Mouse (Mus musculus): ENCODE measurements around the gene Vmn1r171. TPM values are rescaled to one million over a fixed set of nuclear protein-coding genes. Genes with fewer than 3 reads are reported as not detected.

The Vmn1r171 gene
- polyA plus RNA-seq (2017; shearing (Covaris generic)): not detected

GRCm38 (mm10) chr7:23630422-23630821, at the start of gene Vmn1r171:
TSS of gene Vmn1r171 (plus strand) at chr7:23630722.

GRCm38 (mm10) chr7:23605875-23606274, 24.6 kb upstream of the Vmn1r171 start, which contains the start of gene Vmn1r170:
TSS of gene Vmn1r170 (plus strand) at chr7:23606175.

GRCm38 (mm10) chr7:23658016-23658415, 27.5 kb downstream of the Vmn1r171 start, which contains the start of gene Vmn1r172:
TSS of gene Vmn1r172 (plus strand) at chr7:23658316.

Other genes with a start within 250 kb of the Vmn1r171 start
- gene Nlrp5, start 244.8 kb upstream of the Vmn1r171 start, polyA plus RNA-seq (2017; shearing (Covaris generic)): under 1 TPM; 0.05 to 0.61 TPM
- gene Vmn1r167, start 123.5 kb upstream of the Vmn1r171 start, polyA plus RNA-seq (2017; shearing (Covaris generic)): not detected
- gene Vmn1r168, start 91.0 kb upstream of the Vmn1r171 start, polyA plus RNA-seq (2017; shearing (Covaris generic)): not detected
- under 1 TPM in 1 of 2 experiments, not detected in 1; 0.83 TPM for gene Vmn1r169, start 55.2 kb upstream of the Vmn1r171 start, polyA plus RNA-seq (2017; shearing (Covaris generic))
- not detected for gene Vmn1r170, start 24.5 kb upstream of the Vmn1r171 start, polyA plus RNA-seq (2017; shearing (Covaris generic))
- not detected for gene Vmn1r172, start 27.6 kb downstream of the Vmn1r171 start, polyA plus RNA-seq (2017; shearing (Covaris generic))
- under 1 TPM; 0.05 to 0.51 TPM for gene Vmn1r173, start 70.0 kb downstream of the Vmn1r171 start, polyA plus RNA-seq (2017; shearing (Covaris generic))
- gene Vmn1r174, start 121.5 kb downstream of the Vmn1r171 start, polyA plus RNA-seq (2017; shearing (Covaris generic)): under 1 TPM; 0.06 to 0.33 TPM
- under 1 TPM in 1 of 2 experiments, not detected in 1; 0.17 TPM for gene Vmn1r175, start 179.9 kb downstream of the Vmn1r171 start, polyA plus RNA-seq (2017; shearing (Covaris generic))
- not detected for gene Vmn1r176, start 206.7 kb downstream of the Vmn1r171 start, polyA plus RNA-seq (2017; shearing (Covaris generic))
- not detected for gene Vmn1r177, start 235.7 kb downstream of the Vmn1r171 start, polyA plus RNA-seq (2017; shearing (Covaris generic))

Measured in inflammation-experienced regulatory T-cells (primary cell).